Comparison of ENCODE assay signal across 11 mouse cellular contexts in genomic region chr9:31254697-31255004, GRCm38 (mm10). TPM values are rescaled to one million over a fixed set of nuclear protein-coding genes. Genes with fewer than 3 reads are reported as not detected.
A peak's percentile ranks its signal among the peaks of the same experiment; 100 is the strongest.
DNase-seq lines count a peak whose midpoint lies in the region; ATAC-seq and TF ChIP-seq lines count a peak whose summit lies in the region.
"Had no signal": no experiment of that assay in that cellular context is flagged by ENCODE, and none has a peak within 500 bp of the region (broad histone marks: within the 10 kb centered on the region; RNA-seq: fewer than 3 reads in every experiment).

No protein-coding gene starts in this region.

- no peak overlapping the region for H3K4me3 ChIP-seq in heart, embryonic 10.5 days
- no peak overlapping the region for H3K4me3 ChIP-seq in intestine, embryonic 15.5 days (replicated peaks)
- no peak overlapping the region for H3K4me3 ChIP-seq in small intestine, adult 2 months (ENCODE audit: low read depth, low read length)
- no peak overlapping the region for H3K4me3 ChIP-seq in neural tube, embryonic 15.5 days (replicated peaks)

- H3K9ac ChIP-seq in intestine, embryonic 15.5 days, result no peak overlapping the region
- H3K9ac ChIP-seq in neural tube, embryonic 15.5 days (replicated peaks), result no peak overlapping the region

- peak; percentile 81; the same call in 1 of the 2 replicates for ATAC-seq in intestine, embryonic 15.5 days
- ATAC-seq in neural tube, embryonic 15.5 days (ENCODE audit: low FRiP score), result no peak
- no peak for ATAC-seq in cerebellum, adult (ENCODE audit: insufficient number of reproducible peaks, low FRiP score, low TSS enrichment)

- WGBS in heart, embryonic 10.5 days, result 72% methylated on average over 7 of the region's 7 CpGs
- WGBS in intestine, embryonic 15.5 days, result 71% methylated on average over 7 of the region's 7 CpGs
- 28% methylated on average over 7 of the region's 7 CpGs for WGBS in small intestine, adult 2 months
- WGBS in neural tube, embryonic 15.5 days, result 95% methylated on average over 7 of the region's 7 CpGs

- no peak for DNase-seq in heart, embryonic 10.5 days (ENCODE audit: low spot score)
- no peak for DNase-seq in heart, postnatal 10 days
- DNase-seq in MEL-GATA-1-ER (ENCODE audit: extremely low read depth, low read depth), result peak; percentile 100
- no peak for DNase-seq in embryo, embryonic 10 days (ENCODE audit: low spot score)
- DNase-seq: gastrocnemius, postnatal 10 days had no signal

- TF ChIP-seq POLR2A in small intestine, adult 2 months (IDR thresholded peaks at IDR 0.05; ENCODE audit: low read depth, low read length), result no peak

- H3K36me3 ChIP-seq in heart, embryonic 10.5 days, result no peaks in the 10 kb centered on the region
- H3K36me3 ChIP-seq in intestine, embryonic 15.5 days, result no peaks in the 10 kb centered on the region
- no peaks in the 10 kb centered on the region for H3K36me3 ChIP-seq in small intestine, adult 2 months (ENCODE audit: control insufficient read depth, insufficient read depth, low read length)
- no peaks in the 10 kb centered on the region for H3K36me3 ChIP-seq in neural tube, embryonic 15.5 days

- intact Hi-C loops in heart, postnatal 10 days (cut with DNase I), result loop anchor here (2.0 to 5.0 kb wide), 2 partner anchors 24 to 42 kb away; partner anchors contain the start of gene Aplp2

- peak overlapping the region; percentile 83 for H3K27ac ChIP-seq in heart, embryonic 10.5 days
- H3K27ac ChIP-seq in intestine, embryonic 15.5 days, result no peak overlapping the region
- peak overlapping the region; percentile 61 for H3K27ac ChIP-seq in small intestine, adult 2 months (ENCODE audit: insufficient read depth, low read depth, low read length)
- no peak overlapping the region for H3K27ac ChIP-seq in neural tube, embryonic 15.5 days (replicated peaks)
- H3K27ac ChIP-seq: kidney, postnatal 0 days had no signal

- no peaks in the 10 kb centered on the region for H3K9me3 ChIP-seq in heart, embryonic 10.5 days
- H3K9me3 ChIP-seq in intestine, embryonic 15.5 days, result no peaks in the 10 kb centered on the region
- no peaks in the 10 kb centered on the region for H3K9me3 ChIP-seq in neural tube, embryonic 15.5 days (replicated peaks)

- peaks cover 17% of the 10 kb centered on the region; the same call in 1 of the 2 replicates for H3K4me1 ChIP-seq in heart, embryonic 10.5 days
- peaks cover 6% of the 10 kb centered on the region for H3K4me1 ChIP-seq in intestine, embryonic 15.5 days (replicated peaks)
- peaks cover 19% of the 10 kb centered on the region; the same call in 1 of the 2 replicates for H3K4me1 ChIP-seq in small intestine, adult 2 months (ENCODE audit: control insufficient read depth, insufficient read depth, insufficient read length, low read length)
- H3K4me1 ChIP-seq in neural tube, embryonic 15.5 days, result no peaks in the 10 kb centered on the region

- H3K4me2 ChIP-seq in intestine, embryonic 15.5 days (replicated peaks), result no peak overlapping the region
- H3K4me2 ChIP-seq in neural tube, embryonic 15.5 days, result no peak overlapping the region
- H3K4me2 ChIP-seq: midbrain, embryonic 11.5 days had no signal

- no peak for TF ChIP-seq CTCF in small intestine, adult 2 months (IDR thresholded peaks at IDR 0.05; ENCODE audit: extremely low read depth, insufficient read length, insufficient replicate concordance, low read depth, low read length)

- H3K27me3 ChIP-seq in heart, embryonic 10.5 days (ENCODE audit: insufficient read depth, poor library complexity, severe bottlenecking), result no peaks in the 10 kb centered on the region
- H3K27me3 ChIP-seq in intestine, embryonic 15.5 days (replicated peaks), result no peaks in the 10 kb centered on the region
- H3K27me3 ChIP-seq in small intestine, adult 2 months (ENCODE audit: control insufficient read depth, insufficient read depth, low read length), result no peaks in the 10 kb centered on the region
- no peaks in the 10 kb centered on the region for H3K27me3 ChIP-seq in neural tube, embryonic 15.5 days (replicated peaks)

RNA-seq across cellular contexts. Expression of gene Prdm10, which starts 25.7 kb away (rescaled TPM):
- polyA plus RNA-seq in heart, embryonic 10.5 days (2016; fragmentation: Nextera tagmentation; extraction: Ambion mirVana), result 5.3 and 5.6 TPM in 2 replicates
- 1 to 10 TPM; 5.2 to 6.0 TPM for total RNA-seq in heart, postnatal 10 days (2021)
- polyA plus RNA-seq in intestine, embryonic 15.5 days (2015; fragmentation: Nextera tagmentation; extraction: Ambion mirVana), result 3.9 and 4.1 TPM in 2 replicates
- 4.4 and 9.3 TPM in 2 replicates for polyA plus RNA-seq in small intestine, adult 2 months (2012; rRNA removed)
- polyA plus RNA-seq in neural tube, embryonic 15.5 days (2015; fragmentation: Nextera tagmentation; extraction: Ambion mirVana), result 6.4 and 7.3 TPM in 2 replicates

RNA-seq across cellular contexts. Expression of gene Aplp2, which starts 43.0 kb away (rescaled TPM):
- polyA plus RNA-seq in heart, embryonic 10.5 days (2016; fragmentation: Nextera tagmentation; extraction: Ambion mirVana), result 257 and 312 TPM in 2 replicates
- 100 to 1,000 TPM; 333 to 347 TPM for total RNA-seq in heart, postnatal 10 days (2021)
- polyA plus RNA-seq in intestine, embryonic 15.5 days (2015; fragmentation: Nextera tagmentation; extraction: Ambion mirVana), result 210 and 215 TPM in 2 replicates
- 93.8 and 147 TPM in 2 replicates for polyA plus RNA-seq in small intestine, adult 2 months (2012; rRNA removed)
- 450 and 456 TPM in 2 replicates for polyA plus RNA-seq in neural tube, embryonic 15.5 days (2015; fragmentation: Nextera tagmentation; extraction: Ambion mirVana)

Comparison
In these comparisons a context has a peak if more than half of its experiments do, and no peak if none do; other contexts are left out.
1. H3K27ac ChIP-seq: peak in heart, embryonic 10.5 days (single experiment) and small intestine, adult 2 months (single experiment); none in intestine, embryonic 15.5 days (single experiment) and neural tube, embryonic 15.5 days (single experiment).